Mouse (Mus musculus) common myeloid progenitor, adult 5-6 weeks (primary cell): ENCODE measurements at regions not wholly inside any gene's neighbourhood (a gene's known extent, or its start where the extent isn't known, plus 50 kb on each side); places are given as distances from the start of the nearest gene placed in this dataset.

Experiments
- ATAC-seq: replicated peaks from 2 replicates; pipeline ENCODE4 v1.8.0; 2016; ENCODE audit warnings: low read depth, mild to moderate bottlenecking, moderate TSS enrichment, inconsistent platforms; ENCODE audit not compliant: poor library complexity, severe bottlenecking

DNA sequence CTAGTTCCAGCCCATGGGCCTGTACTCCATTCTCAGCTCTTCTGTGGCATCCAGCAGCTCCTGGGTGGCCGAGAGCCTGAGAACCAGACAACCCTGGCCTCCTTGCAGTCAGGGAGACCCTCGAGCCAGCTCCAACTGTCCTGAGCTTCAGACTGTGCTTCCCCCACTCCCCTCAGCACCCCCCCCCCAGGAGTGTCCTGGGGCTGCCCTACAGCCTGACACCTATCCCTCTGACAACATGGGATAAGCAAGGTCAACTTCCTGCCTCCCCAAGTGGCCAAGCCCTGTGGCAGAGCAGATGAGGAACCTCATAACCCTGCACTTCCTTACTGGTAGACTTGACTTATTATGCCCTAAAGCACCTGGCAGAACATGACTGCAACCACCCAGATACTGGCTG, 823.1 kb upstream of the Tenm2 start:
- no peak for ATAC-seq

DNA sequence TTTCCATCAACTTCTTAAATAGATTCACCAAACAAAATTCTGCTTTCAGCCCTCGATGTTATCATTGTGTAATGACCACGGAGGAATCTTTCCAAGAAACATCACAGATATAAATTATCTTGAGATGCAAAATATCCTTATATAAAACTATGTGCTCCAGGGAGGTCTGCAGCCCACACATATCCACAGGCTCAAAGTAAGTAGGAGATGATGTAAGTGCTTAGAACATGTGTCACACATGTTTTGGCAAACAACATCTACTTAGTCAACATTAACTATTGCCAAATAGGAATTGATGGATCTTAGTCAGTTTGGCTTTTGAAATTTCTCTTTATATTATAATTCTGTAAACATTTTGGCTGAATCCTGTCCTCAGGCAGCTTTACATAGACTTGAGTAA, 800.8 kb upstream of the Tenm2 start:
- no peak for ATAC-seq

DNA sequence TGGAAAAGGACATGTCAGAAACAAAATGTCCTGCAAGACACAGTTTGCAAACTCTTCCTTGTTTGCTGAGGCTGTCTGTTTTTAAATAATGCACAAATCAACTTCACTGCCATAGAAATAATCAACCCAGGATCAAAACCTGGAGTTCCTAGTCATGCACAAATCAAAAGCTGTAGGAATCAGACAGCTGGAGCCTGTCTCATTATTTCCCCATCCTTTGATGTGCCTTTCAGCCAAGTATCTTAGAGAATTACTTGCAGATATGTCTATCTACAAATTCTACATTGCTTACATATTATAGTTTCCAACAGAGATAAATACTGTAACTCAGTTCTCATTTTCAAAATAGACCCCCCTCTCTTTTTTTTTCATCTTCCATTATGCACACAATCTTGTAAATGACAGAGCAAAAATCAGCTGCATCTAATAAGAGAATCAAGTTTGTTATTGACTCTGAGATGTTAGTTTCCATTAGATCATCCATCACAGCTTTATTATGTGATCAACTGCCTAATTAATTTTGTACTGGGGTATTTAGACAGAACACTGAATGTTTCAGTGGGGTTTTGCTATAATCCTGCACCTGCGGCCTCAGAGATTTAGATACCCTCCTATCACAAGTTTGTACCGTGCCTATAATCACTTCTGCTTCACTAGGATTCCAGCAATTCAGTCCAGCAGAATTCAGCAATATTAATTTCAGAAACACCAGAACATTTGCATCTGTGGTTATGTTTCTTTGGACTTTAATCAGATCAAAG, 798.9 kb upstream of the Tenm2 start:
- no peak for ATAC-seq

DNA sequence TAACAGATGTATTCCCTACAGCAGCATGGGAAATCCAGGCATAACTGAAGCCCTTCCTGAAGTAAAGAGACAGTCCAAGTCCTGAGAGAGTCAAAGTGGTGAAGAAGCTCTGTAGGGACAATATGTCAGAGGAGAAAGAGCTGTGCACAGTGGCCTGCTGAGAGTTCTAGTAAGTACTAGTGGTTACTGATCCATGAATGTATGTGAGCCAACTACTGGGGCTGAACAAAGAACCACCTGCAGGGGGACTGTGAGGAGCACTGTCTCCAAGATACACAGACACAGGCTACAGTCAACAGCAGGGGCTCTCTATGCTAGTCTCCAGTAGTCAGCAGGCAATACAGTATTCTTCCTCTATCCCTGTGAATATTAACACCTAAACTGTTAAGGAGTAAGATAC, 785.9 kb upstream of the Tenm2 start:
- ATAC-seq = no peak

DNA sequence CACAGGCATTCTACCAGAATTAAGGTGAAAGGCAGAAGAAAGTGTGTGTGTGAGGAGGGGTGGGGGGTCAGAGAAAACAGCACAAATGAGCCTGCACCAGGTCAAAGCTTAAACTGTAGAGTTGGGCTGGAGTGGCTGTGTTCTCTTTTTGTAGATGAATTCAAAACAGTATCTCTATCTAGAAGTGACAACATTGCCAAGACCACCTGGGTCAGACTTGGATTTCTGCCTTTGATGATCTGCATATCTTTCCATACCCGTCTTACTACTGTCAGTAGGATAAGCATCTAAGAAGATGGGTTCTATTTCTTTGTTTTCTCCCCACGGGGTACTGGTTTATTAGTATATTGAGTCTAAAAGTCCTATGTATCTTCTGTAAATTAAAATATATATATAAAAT, 742.4 kb upstream of the Tenm2 start:
- no peak for ATAC-seq

DNA sequence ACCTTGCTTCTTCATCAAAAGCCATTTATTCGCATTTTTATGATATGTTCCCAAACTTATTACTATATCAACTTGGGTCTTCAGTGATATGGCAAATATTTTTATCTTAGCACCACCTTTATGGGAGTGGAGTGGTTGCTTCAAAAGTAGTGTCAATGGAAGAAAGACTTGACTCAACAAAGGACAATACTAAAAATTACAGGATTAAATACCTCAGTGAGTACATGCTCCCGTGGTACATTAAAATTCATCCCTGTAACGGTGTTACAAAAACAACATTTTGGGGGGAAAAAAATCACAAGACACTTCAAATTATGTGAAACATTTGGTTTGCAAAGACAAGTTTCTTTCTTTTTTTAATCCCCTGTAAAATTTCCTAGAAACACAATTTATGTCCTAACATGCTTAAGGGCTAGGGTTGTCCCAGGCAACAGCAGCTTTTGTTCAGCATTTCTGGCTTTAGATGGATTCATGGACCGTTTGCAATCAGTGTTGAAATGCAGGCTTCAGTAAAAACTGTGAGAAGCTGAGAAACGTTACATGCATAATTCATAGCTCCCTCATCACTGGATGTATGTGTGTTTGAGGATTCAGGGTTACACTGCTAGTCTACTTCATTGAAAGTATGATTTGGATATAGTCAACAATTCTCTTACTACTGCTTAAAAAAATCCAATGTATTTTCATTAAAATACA, 700.8 kb upstream of the Tenm2 start:
- no peak for ATAC-seq

DNA sequence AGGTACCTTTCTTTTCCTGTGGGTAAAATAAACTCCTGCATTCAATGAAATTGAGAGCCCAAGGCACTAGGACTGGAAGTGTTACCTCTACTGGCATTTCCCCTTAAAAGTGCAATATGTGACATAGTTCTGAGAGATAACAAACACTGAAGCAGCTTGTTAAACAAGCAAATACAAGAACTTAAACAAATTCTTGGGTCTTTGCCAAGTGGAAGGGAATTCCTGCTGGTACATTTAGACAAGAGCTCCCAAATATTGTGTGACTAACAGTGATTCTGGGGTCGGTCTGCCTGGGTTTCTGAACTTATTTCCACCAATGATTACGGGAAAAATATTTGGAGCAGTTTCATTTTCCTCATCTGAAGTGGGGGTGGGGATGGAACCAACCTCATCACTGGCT, 677.4 kb upstream of the Tenm2 start:
- ATAC-seq = no peak

DNA sequence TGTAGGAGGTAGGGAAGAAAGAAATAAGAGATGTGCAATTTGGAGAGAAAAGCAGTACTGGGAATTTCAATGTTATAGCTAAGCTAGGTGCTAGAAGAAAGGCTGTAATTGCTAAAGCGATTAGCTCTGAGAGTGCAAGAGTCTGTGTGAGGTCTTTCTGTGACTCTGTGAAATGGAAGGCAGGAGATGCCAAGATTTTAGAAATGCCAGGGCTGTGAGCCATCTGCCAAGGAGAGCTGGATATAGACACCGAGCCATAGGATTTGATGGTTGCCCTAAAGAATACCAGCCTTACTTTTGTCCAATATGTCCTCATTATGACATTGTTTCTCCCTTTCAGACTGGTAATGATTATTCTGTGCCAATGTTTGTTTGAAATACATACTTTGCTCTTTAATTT, 669.2 kb upstream of the Tenm2 start:
- ATAC-seq = no peak

DNA sequence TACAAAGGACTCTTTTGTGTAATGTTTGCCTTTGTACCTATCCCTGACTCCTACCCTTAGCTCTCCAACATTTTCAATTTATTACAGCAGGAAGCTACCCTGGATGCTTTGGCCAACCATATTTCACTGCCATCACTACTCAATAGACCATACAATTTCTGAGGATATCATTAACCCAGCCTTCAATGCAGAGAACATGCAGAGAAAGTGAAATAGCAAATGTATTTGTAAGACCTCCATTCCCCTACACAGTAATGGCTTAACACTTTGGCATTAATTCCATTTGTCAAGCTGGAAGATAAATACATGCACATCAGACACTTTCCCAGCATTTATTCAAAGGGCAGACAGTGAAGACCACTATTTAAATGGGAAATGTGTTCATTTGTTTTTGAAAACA, 661.9 kb upstream of the Tenm2 start:
- ATAC-seq = no peak

DNA sequence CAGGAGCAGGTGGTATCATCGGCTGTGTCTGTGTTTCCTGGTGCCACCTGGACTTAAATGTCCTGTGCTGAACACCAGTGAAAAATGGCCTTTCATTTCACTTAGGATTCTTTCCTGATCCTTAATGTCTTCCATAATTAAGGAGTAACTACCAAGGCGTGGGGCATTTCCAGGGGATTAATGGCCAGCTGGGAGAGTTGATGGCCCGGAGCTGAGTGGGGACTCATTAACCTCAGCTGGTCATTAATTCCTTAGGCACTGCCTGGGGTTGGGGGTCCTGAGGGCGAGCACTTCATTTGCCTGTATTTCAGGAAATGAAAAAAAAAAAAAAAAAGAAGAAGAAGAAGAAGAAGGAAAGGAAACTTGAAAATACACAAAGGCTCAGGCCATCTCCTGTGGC, 647.0 kb upstream of the Tenm2 start:
- no peak for ATAC-seq

DNA sequence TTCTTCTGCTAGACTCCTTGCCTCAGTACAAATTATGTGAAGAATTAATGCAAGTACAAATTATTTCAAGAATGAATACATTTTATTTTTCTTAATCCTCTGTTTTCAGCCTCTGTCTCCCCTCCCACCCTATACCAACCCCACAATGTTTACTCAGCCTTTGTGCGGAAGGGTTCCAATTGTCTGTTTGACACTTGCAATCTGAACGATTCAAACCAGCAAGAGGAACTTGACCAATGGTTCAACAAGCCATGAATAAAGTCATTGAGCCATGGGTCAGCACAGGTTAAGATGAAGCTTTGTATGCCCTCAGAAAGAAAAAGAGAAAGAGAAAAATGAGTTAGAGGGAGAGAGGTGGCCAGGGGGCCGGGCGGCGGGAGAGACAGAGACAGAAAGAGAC, 601.5 kb upstream of the Tenm2 start:
- no peak for ATAC-seq

DNA sequence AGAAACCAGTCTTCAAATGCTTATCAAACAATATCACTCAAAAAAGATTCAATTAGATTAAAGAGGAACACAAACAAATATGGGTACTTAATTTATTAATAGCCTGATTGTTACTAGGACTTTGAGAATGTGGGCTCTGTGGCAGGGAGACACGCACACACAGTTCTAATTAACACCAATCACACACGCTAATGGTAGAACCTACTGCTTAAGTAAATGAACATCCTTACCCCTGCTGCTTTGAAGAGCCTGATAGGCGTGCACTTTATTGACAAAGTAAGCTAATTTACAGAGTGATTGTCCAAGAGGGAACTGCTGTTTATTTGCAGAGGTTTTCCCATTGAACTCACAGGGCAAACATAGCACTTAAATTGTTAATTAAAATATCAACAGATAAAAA, 595.2 kb upstream of the Tenm2 start:
- ATAC-seq = no peak

DNA sequence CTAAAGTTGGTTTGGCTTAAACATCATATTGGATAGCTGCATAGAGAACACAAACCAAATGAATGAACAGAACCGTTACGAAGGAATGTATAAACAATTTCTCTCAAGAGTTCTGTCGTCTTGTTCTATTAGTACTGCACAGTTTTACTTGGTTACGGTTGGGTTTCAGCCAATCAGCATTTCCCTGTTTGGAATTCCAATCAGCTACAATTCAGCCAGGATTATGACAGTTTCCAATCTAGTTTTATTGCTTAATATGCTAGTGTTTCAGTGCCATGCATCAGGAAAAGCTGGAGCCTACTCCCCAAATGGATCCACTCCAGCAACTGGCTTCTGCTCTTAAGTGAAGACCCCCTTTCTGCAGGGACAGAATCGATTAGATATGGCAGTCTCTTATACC, 571.0 kb upstream of the Tenm2 start:
- ATAC-seq = no peak

DNA sequence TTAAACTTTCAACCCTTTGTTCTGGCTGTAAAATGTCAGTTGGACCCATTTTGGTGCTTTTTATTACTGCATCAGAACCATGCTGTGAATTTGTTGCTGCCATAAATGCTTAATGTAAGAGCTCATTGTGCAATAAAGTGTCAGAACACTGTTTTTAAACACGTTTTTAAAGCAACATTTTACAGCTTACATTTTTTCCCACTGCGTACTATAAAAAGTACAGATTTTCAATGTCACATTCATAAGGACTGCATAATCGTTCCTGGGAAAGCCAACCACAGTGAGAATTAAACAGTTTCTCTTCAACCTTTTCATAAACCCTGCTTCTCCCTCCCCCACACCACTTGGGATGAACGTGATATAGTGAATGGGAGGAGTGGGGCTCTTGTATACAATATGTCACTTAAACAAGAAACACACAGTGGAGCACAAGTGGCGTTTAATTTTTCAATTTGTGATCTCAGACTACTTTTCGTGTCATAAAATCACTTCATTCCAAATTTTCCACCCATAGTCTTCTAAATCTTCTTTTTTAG, 563.1 kb upstream of the Tenm2 start:
- ATAC-seq = no peak

DNA sequence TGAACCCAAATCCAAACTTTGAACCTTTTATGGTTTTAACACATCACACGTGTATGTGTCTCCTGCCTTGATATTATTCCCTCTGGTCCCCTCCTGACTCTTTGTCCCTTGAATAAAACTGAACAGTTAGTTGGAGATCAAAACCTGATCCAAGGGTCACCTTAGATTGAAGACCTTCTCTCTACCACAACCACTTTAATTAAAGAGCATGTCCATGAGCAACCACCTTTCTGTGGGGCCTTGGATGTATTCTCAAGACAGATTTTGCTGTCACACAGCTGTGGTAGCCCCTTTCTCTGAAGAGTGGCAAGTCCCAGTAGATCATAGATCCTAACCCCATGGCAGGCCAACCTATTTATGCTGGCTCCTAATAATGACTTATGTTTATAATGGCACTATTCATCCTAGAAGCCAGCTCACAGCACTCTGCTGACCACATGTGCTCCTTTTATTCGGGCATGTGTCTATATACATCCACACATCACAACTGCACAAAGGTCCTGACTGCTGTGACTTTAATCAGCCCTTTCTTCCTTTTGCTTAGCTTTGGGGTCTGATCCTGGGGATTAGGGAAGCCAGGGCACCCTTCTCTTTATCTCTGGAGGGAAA, 536.8 kb upstream of the Tenm2 start:
- no peak for ATAC-seq

DNA sequence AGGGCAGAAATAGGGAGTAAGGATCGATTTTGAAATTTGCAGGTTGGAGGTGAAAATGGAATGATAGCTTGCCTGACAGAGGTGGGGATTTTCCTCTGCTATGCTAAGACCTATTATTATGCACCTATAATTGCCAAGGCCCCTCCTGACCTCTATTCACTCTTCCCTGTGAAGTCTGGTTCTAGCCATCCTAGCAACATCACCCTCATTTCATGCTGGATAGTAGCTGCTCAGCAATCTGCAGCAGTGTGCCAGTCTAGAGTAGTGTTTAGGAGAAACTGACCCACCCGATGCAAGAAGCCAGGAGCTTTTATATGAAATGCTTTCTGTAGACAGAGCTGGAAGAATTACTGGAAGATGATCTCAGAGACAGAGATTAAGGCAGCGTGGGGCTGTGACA, 535.1 kb upstream of the Tenm2 start:
- no peak for ATAC-seq

DNA sequence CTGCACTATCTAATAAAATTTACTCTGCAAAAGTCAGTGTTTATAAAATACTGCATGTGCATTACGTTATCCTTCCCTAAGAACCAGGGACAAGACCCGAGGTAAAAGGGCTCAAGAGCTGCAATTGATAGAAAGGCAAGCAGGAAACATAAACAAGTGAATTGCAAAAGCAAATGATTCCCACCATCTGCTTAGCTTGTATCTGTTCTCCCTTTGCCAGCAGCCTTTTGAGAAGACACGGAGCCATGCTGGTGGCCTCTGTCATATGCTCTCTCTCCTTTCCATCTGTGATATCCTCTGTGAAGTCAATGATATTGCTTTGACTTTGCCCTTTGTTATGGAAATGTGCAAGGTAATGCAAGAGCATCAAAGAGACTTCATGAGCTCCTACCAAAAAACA, 532.4 kb upstream of the Tenm2 start:
- ATAC-seq = no peak

DNA sequence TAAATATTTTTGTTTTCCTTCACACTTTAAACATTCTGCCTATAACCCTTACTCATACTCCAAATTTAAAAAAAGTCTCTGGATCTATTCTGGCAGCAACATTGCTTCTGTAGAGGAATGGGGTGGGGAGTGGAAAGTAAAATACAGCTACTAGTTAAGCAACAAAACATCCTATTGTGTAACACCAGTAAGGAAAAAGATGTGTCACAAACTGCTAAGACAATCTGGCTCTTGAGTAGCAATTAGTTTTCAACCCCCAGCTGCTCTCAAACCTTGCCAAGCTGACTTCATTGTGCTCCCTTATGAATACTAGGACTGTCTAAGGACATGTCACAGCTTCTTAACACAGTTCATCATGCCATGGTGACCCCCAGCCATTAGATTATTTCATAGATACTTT, 500.2 kb upstream of the Tenm2 start:
- ATAC-seq = no peak

DNA sequence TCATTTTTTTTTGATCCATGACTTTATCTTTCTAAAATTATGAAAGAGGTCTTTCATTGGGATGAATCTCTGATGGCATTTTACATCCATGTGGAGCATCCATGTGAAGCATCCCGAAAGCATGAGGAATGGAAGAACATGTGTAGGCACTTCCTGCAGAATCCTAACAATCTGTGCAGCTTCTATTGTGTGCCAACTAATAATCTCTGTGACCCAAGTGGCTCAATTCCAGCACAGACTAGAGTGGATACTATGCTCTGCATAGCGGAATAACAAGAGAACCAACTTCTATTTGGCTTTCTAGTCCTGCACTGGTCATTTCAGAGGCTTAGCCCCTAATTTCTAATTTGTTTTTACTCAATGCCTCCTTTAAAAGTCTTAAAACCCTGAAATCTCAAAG, 499.7 kb upstream of the Tenm2 start:
- no peak for ATAC-seq

DNA sequence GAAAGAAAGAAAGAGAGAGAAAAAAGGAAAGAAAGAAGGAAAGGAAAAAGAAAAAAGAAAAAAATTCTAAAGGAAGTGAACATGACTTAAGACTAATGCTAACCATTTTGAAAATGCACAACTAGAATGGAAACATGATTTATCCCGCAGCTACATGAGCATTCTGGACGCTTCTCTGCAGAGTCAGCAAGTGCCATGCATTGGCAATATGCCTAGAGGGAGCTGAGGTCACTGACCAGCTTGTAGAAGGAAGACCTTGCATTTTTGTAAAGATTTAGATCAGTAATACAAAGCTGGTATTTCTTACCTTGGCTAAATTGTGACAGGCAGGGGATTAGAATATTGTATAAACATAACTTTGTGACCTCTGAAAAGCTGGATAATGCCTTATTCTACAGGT, 461.2 kb upstream of the Tenm2 start:
- ATAC-seq = no peak

DNA sequence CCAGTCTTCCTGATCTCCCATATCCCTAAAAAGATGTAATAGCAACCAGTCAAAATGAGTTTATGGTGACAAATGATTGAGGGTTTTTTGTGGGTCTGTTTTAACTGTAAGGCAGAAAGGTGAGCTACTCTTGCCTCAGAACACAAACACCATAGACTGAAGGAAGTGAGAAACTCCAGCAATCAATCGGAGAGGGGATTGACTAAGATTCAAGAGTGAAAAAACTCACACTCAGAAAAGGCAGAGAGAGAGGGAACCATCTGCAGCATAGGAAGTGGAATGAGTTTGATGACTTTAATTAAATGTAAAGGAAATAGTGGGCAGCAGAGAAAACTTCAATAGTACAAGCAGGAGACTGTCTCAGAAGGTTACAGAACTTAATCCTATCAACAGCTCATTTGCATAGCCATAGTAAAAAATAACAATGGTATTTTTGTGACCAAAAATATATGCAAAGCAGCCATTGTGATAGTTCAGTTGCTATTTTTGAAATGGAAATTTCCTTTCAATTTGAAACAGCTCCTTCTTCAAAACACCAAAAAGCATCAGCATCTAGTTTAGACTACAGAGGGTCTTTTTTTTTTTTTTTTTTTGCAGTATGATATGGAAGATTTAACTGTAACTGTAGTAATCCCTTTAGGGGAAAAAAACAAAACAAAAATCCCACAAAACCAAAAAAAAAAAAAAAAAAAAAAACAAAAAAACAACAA, 442.9 kb upstream of the Tenm2 start:
- ATAC-seq = no peak
